Mouse (Mus musculus): ENCODE data around the gene Magel2. TPM values are rescaled to one million over a fixed set of nuclear protein-coding genes. Genes with fewer than 3 reads are reported as not detected.

Gene Magel2
- total RNA-seq, 2 experiments from 2014 or later: 1.4 to 3.5 TPM

- DNase-seq (ENCODE audit: extremely low spot score in 1 of 2, low spot score in 2 of 2): peak in 1 of 2 experiments; percentile 14
- Histone ChIP-seq H3K4me3 (no peak overlapping the region), H3K27ac (no peak overlapping the region)
- intact Hi-C loops (cut with DNase I): no loop called here
- peak; percentile 68 for TF ChIP-seq CTCF (IDR thresholded peaks at IDR 0.05)
These were observed 5.6 kb downstream of the Magel2 start for GRCm38 (mm10) chr7:62382391-62382790.

- Histone ChIP-seq H3K4me3 (no peak overlapping the region), H3K27ac (no peak overlapping the region)
- intact Hi-C loops (cut with DNase I): no loop called here
- TF ChIP-seq CTCF (IDR thresholded peaks at IDR 0.05): peak; percentile 54
- DNase-seq (ENCODE audit: extremely low spot score in 1 of 2, low spot score in 2 of 2): no peak
These were observed 11.5 kb downstream of the Magel2 start for GRCm38 (mm10) chr7:62388291-62388690.

DNA sequence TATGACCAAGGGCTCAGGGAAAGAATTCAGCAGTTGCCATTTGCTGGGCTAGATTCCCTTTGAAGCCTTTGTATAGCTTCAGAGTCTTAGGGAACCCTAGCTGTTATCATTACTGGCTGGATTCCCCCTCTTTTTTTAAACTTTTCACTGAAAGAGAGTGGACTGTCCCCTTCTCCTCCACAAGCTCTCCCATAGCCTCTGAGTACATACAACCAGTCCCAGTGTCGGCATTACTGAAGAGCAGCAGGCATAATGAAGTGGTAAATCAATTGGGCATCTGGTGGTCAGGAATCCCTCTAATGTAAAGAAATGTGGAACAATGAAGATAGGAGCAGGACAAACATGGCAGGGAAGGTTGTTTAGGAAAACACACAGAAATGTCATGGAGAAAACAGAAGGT lies 15.4 kb downstream of the Magel2 start:
- no peak for TF ChIP-seq CTCF (IDR thresholded peaks at IDR 0.05)
- Histone ChIP-seq H3K27ac (no peak overlapping the region), H3K4me3 (no peak overlapping the region)
- DNase-seq (ENCODE audit: extremely low spot score in 1 of 2, low spot score in 2 of 2): no peak
- intact Hi-C loops (cut with DNase I): no loop called here

DNA sequence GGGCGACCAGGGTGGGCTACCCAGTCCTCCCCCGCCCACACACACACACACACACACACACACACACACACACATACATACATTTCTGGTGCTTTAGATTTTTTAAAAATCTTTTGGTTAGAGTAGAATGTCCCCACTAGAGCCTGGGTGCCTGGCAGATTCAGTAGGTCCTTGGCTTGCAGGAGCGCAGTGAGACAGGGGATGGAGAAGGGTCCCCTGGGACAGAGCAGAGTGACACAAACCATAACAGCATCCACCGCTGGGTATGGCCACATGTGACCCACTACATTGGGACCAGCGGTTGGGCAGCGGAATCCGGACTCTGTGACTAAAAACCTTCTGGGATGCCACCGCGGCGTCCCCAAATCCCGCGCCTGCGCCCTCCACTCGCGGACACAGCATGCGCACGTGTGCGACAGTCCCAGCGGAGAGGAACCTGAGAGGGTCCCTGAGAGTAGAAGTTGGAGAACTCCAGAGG lies 29.8 kb downstream of the Magel2 start:
- peak; percentile 16 to 29 for DNase-seq (ENCODE audit: extremely low spot score in 1 of 2, low spot score in 2 of 2)
- no peak for TF ChIP-seq CTCF (IDR thresholded peaks at IDR 0.05)
- Histone ChIP-seq H3K27ac (no peak overlapping the region), H3K4me3 (peak overlapping the region; percentile 41)
- intact Hi-C loops (cut with DNase I): no loop called here

DNA sequence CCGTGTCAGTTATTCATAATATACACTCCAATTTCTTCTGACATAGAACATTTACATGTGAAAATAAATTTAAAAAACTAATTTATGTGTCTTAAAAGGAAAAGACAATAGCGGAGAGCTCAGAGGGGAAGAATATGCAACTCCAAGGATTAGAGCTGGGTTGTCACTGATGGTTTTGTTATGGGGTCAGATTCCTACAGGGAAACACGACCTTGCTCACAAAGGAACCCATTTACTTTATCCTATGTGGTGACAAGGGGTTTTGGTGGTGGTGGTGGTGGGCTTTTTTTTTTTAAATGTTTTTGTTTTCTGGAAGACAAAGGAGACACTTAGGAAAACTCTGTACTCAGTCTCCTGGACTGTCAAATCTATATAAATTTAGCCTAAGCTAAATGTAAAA lies 31.0 kb downstream of the Magel2 start:
- Histone ChIP-seq H3K27ac (no peak overlapping the region), H3K4me3 (no peak overlapping the region)
- intact Hi-C loops (cut with DNase I): no loop called here
- no peak for DNase-seq (ENCODE audit: extremely low spot score in 1 of 2, low spot score in 2 of 2)
- TF ChIP-seq CTCF (IDR thresholded peaks at IDR 0.05): no peak

- H3K4me3 ChIP-seq: no peak overlapping the region
- no peak for DNase-seq (ENCODE audit: extremely low spot score in 1 of 2, low spot score in 2 of 2)
- TF ChIP-seq CTCF (IDR thresholded peaks at IDR 0.05): no peak
- H3K27ac ChIP-seq: no peak overlapping the region
- intact Hi-C loops (cut with DNase I): no loop called here
These were observed 38.4 kb downstream of the Magel2 start for GRCm38 (mm10) chr7:62415222-62415621.

DNA sequence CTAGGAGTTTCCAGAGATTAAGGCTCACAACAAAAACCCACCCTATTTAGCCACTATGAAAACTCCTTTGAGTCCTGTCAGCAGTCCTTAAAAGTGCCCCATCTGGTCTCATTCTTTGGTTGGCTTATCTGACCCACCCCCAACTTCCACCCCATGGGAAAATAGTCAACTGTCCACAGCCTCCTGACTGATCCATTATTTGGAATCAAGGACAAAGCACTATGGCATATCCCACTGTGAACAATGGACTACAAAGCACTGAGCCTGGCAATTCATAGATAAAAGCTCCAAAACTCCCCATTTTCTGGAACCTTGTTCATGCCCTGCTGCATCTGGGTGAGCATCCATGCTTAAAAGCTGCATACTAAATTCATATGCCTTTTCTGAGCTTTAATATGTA lies 39.4 kb downstream of the Magel2 start:
- no peak for TF ChIP-seq CTCF (IDR thresholded peaks at IDR 0.05)
- Histone ChIP-seq H3K27ac (no peak overlapping the region), H3K4me3 (no peak overlapping the region)
- intact Hi-C loops (cut with DNase I): no loop called here
- DNase-seq (ENCODE audit: extremely low spot score in 1 of 2, low spot score in 2 of 2): no peak

- no peak for DNase-seq (ENCODE audit: extremely low spot score in 1 of 2, low spot score in 2 of 2)
- intact Hi-C loops (cut with DNase I): no loop called here
- H3K27ac ChIP-seq: no peak overlapping the region
- H3K4me3 ChIP-seq: no peak overlapping the region
- TF ChIP-seq CTCF (IDR thresholded peaks at IDR 0.05): no peak
These were observed 41.5 kb downstream of the Magel2 start for GRCm38 (mm10) chr7:62418346-62418745.

DNA sequence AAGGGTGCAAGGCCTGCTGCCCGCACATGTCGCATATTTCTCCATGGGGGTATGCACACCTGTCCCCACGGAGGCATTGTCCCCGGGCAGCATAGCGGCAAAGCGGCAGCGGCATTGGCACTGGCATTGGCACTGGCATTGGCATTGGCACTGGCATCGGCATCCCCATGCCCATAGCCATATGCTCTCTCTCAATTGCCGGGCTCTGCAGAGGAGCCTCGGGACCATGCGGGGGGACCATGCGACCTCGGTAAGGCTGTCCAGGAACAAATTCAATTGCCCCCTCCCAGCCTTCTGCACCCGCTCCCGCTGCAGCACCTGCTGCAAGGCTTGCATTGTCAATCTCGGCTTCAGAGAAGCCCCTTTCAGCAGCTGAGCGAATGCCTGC lies 42.3 kb downstream of the Magel2 start:
- intact Hi-C loops (cut with DNase I): no loop called here
- no peak overlapping the region for H3K27ac ChIP-seq
- DNase-seq (ENCODE audit: extremely low spot score in 1 of 2, low spot score in 2 of 2): no peak
- H3K4me3 ChIP-seq: peak overlapping the region; percentile 50
- TF ChIP-seq CTCF (IDR thresholded peaks at IDR 0.05): no peak

GRCm38 (mm10) chr7:62419493-62420360 lies 42.9 kb downstream of the Magel2 start, which contains the start of gene Mkrn3:
Mkrn3 (minus strand) TSS chr7:62420139.
- no peak for TF ChIP-seq CTCF (IDR thresholded peaks at IDR 0.05)
- H3K27ac ChIP-seq: no peak within 1 kb of the TSS
- peak within 1 kb of the TSS; percentile 50 for H3K4me3 ChIP-seq
- peak; percentile 19 to 33 for DNase-seq (ENCODE audit: extremely low spot score in 1 of 2, low spot score in 2 of 2)
- intact Hi-C loops (cut with DNase I): no loop called here

DNA sequence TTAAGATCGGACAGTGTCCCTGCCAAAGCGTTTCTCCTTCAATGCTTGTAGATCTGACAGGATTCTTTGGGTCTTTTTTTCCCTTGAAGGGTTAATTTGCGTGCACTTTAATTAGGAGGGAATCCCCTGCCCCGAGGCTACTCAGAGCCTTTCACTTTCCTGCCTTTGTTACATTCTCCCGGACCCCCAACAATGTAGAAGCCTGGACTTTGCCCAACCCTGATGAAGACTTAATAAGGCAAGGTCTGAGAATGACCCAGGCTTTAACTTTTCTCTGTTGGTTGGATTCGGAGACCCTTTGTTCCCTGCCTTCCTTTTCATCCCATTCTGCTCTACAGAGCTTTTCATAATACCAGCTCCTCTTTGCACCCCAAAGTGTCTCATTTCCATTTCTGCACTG lies 43.8 kb downstream of the Magel2 start:
- no peak for DNase-seq (ENCODE audit: extremely low spot score in 1 of 2, low spot score in 2 of 2)
- H3K4me3 ChIP-seq: no peak overlapping the region
- no peak overlapping the region for H3K27ac ChIP-seq
- intact Hi-C loops (cut with DNase I): no loop called here
- TF ChIP-seq CTCF (IDR thresholded peaks at IDR 0.05): no peak

DNA sequence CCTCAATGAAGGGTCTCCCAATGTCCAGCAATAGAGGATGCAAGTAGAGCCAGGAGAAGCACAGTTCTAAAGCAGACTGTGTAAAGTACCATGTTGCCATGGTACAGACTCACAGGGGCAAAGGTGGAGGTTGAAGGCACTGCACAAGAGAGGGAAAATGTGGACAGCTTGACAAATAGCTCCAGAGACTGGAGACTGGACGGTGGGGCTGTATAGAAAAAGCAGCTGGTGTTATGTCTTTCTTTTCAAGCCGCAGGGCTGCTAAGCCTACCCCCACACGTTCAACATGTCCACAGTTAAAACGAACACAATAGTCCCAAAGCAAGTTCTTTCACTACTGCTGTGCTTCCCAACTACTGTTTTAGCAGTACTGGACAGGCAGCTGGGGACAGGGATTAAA lies 46.4 kb downstream of the Magel2 start:
- intact Hi-C loops (cut with DNase I): no loop called here
- H3K4me3 ChIP-seq: no peak overlapping the region
- DNase-seq (ENCODE audit: extremely low spot score in 1 of 2, low spot score in 2 of 2): no peak
- no peak for TF ChIP-seq CTCF (IDR thresholded peaks at IDR 0.05)
- no peak overlapping the region for H3K27ac ChIP-seq

DNA sequence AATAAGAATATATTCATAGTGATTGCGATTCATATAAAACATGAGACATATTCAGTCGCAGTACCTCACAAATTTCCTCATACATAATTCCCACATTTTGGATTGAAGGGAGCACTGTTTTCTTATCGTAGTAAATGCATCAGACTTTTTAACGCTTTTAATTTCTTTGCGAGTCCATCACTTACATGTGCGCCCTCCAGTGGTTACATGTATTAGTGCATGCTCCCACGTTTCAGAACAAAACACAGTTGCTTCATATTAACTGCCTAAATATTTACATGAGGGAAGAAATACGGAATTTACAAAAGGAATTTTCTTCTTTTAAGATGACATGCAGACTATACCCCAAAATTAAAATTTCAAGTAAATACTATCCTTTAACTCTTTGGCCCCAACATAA lies 51.5 kb downstream of the Magel2 start:
- Histone ChIP-seq H3K4me3 (no peak overlapping the region), H3K27ac (no peak overlapping the region)
- no peak for DNase-seq (ENCODE audit: extremely low spot score in 1 of 2, low spot score in 2 of 2)
- TF ChIP-seq CTCF (IDR thresholded peaks at IDR 0.05): peak; percentile 64
- intact Hi-C loops (cut with DNase I): no loop called here

Other genes starting within 250 kb of the Magel2 start
- 100 to 1,000 TPM; 112 to 117 TPM for gene Ndn, start 30.4 kb upstream of the Magel2 start, total RNA-seq (2021)
- gene Mkrn3, start 43.1 kb downstream of the Magel2 start, total RNA-seq (2021): under 1 TPM; 0.48 to 0.75 TPM
- gene Peg12, start 87.5 kb downstream of the Magel2 start, total RNA-seq (2021): under 1 TPM; 0.26 to 0.29 TPM

All from left cerebral cortex, adult 2 months (tissue).